8 mouse cellular contexts compared by ENCODE assay signal in the genomic region with DNA sequence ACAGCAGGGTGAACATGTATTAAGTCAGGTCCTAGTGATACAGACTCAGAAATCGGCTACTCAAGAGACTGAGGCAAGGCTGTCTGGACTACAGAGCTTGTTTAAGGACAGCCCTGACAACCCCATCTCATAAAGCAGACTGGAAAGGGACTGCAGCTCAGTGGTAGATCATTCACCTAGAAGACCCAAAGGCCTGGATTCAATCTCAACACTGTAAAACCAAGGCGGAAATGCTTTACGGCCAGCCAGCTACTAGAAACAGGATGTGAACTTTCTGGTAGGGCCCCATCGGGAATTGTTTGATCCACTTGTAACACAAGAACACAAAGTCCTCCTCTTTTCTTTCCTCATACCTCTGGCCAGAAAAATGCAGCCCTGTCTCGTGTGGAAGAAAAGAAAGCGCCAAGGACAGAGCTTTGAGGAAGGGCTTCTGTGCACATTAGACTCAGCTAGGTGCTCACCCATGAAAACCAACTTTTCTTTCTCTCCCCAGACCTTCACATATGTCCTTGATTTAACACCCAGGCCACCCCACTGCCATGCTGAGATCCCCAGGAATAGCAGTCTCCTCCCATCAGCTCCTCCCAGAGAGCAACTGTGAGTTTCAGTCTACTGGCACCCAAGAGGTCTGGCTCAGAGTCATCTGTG.
DNase-seq lines count a peak whose midpoint lies in the region; ATAC-seq lines count a peak whose summit lies in the region.

No protein-coding gene starts in this region.

- no peak overlapping the region for H3K4me3 ChIP-seq in embryonic facial prominence, embryonic 14.5 days (ENCODE audit: low read depth, low read length)
- H3K4me3 ChIP-seq in hindbrain, embryonic 15.5 days, result no peak overlapping the region
- no peak overlapping the region for H3K4me3 ChIP-seq in liver, embryonic 12.5 days

- 16% methylated on average over 6 of the region's 6 CpGs for WGBS in embryonic facial prominence, embryonic 14.5 days
- WGBS in hindbrain, embryonic 15.5 days, result 52% methylated on average over 6 of the region's 6 CpGs
- 52% methylated on average over 6 of the region's 6 CpGs for WGBS in liver, embryonic 12.5 days (ENCODE audit: insufficient replicate concordance)

- peaks cover 79% of the 10 kb centered on the region for H3K4me1 ChIP-seq in embryonic facial prominence, embryonic 14.5 days (ENCODE audit: control insufficient read depth, insufficient read depth, low read length)
- peaks cover 92% of the 10 kb centered on the region for H3K4me1 ChIP-seq in hindbrain, embryonic 15.5 days (replicated peaks)
- peaks cover 90% of the 10 kb centered on the region for H3K4me1 ChIP-seq in liver, embryonic 12.5 days

- no peak overlapping the region for H3K4me2 ChIP-seq in embryonic facial prominence, embryonic 14.5 days (ENCODE audit: low read depth, low read length)
- no peak overlapping the region for H3K4me2 ChIP-seq in hindbrain, embryonic 15.5 days
- H3K4me2 ChIP-seq in liver, embryonic 12.5 days, result peak overlapping the region; percentile 17; the same call in 1 of the 2 replicates

- peak overlapping the region; percentile 61 for H3K27ac ChIP-seq in embryonic facial prominence, embryonic 14.5 days (replicated peaks; ENCODE audit: low read depth, low read length)
- peak overlapping the region; percentile 42 for H3K27ac ChIP-seq in hindbrain, embryonic 15.5 days (replicated peaks)
- peak overlapping the region; percentile 55 for H3K27ac ChIP-seq in liver, embryonic 12.5 days

- no peaks in the 10 kb centered on the region for H3K36me3 ChIP-seq in embryonic facial prominence, embryonic 14.5 days (ENCODE audit: control insufficient read depth, insufficient read depth, low read length)
- no peaks in the 10 kb centered on the region for H3K36me3 ChIP-seq in hindbrain, embryonic 15.5 days
- no peaks in the 10 kb centered on the region for H3K36me3 ChIP-seq in liver, embryonic 12.5 days

- H3K27me3 ChIP-seq in embryonic facial prominence, embryonic 14.5 days (replicated peaks; ENCODE audit: control insufficient read depth, insufficient read depth, low read length), result no peaks in the 10 kb centered on the region
- no peaks in the 10 kb centered on the region for H3K27me3 ChIP-seq in hindbrain, embryonic 15.5 days
- no peaks in the 10 kb centered on the region for H3K27me3 ChIP-seq in liver, embryonic 12.5 days (replicated peaks)

- no peaks in the 10 kb centered on the region for H3K9me3 ChIP-seq in embryonic facial prominence, embryonic 14.5 days (ENCODE audit: control insufficient read depth, low read length)
- H3K9me3 ChIP-seq in hindbrain, embryonic 15.5 days, result no peaks in the 10 kb centered on the region
- H3K9me3 ChIP-seq in liver, embryonic 12.5 days (replicated peaks), result no peaks in the 10 kb centered on the region

- peak; percentile 61 for DNase-seq in gastrocnemius, adult 18-20 months (ENCODE audit: low spot score)
- DNase-seq in gastrocnemius, adult 8-10 months (ENCODE audit: low spot score in 2 of 2), result no peak
- peak; percentile 90 for DNase-seq in embryonic facial prominence, embryonic 14.5 days (ENCODE audit: low spot score)
- no peak for DNase-seq in layer of hippocampus, adult 8-10 months (ENCODE audit: low spot score in 2 of 2)
- no peak for DNase-seq in frontal cortex, postnatal 14 days (ENCODE audit: low spot score in 2 of 2)

- peak; percentile 10 for ATAC-seq in embryonic facial prominence, embryonic 14.5 days (ENCODE audit: low read depth)
- ATAC-seq in hindbrain, embryonic 15.5 days (ENCODE audit: low FRiP score, low read depth), result no peak
- ATAC-seq in liver, embryonic 12.5 days, result no peak
- peak; percentile 34; the same call in 1 of the 2 replicates for ATAC-seq in neutrophil, adult 5-6 weeks (ENCODE audit: extremely low read depth, insufficient number of reproducible peaks, low FRiP score, poor library complexity, severe bottlenecking)

- H3K9ac ChIP-seq in embryonic facial prominence, embryonic 14.5 days (ENCODE audit: low read depth, low read length), result no peak overlapping the region
- no peak overlapping the region for H3K9ac ChIP-seq in hindbrain, embryonic 15.5 days
- no peak overlapping the region for H3K9ac ChIP-seq in liver, embryonic 12.5 days

Comparison
In these comparisons a context has a peak if more than half of its experiments do, and no peak if none do; other contexts are left out.
1. DNase-seq: peak in gastrocnemius, adult 18-20 months (single experiment) and embryonic facial prominence, embryonic 14.5 days (single experiment); none in gastrocnemius, adult 8-10 months (0 of 2), layer of hippocampus, adult 8-10 months (0 of 2) and frontal cortex, postnatal 14 days (0 of 2).
2. ATAC-seq: peak in embryonic facial prominence, embryonic 14.5 days (single experiment) and neutrophil, adult 5-6 weeks (single experiment); none in hindbrain, embryonic 15.5 days (single experiment) and liver, embryonic 12.5 days (single experiment).
3. Peak in every context shown above with its lines, with median percentiles within 50 percentile points of each other: H3K27ac ChIP-seq.